Mouse (Mus musculus): ENCODE measurements at regions not wholly inside any gene's neighbourhood (a gene's known extent, or its start where the extent isn't known, plus 50 kb on each side); places are given as distances from the start of the nearest gene placed in this dataset.
A peak's percentile ranks its signal among the peaks of the same experiment; 100 is the strongest.

- H3K9me3 ChIP-seq (ENCODE audit: low read length) = no peaks in the 10 kb centered on the region
- H3K4me3 ChIP-seq (ENCODE audit: low read length) = no peak overlapping the region
- no peak overlapping the region for H3K27ac ChIP-seq (ENCODE audit: low read length)
- no peaks in the 10 kb centered on the region for H3K4me1 ChIP-seq (ENCODE audit: insufficient read depth, low read length)
- no peak overlapping the region for H3K4me2 ChIP-seq (replicated peaks; ENCODE audit: low read depth, low read length)
- H3K36me3 ChIP-seq (ENCODE audit: insufficient read depth, low read length) = no peaks in the 10 kb centered on the region
- H3K27me3 ChIP-seq (ENCODE audit: insufficient read depth, low read length) = no peaks in the 10 kb centered on the region
- WGBS = 87% methylated on average over 1 of the region's 1 CpGs
- H3K9ac ChIP-seq (replicated peaks; ENCODE audit: low read length) = no peak overlapping the region
- ATAC-seq (ENCODE audit: low FRiP score, low TSS enrichment) = no peak
Observed at GRCm38 (mm10) chr4:93486455-93486854, 151.1 kb upstream of the Tusc1 start.

DNA sequence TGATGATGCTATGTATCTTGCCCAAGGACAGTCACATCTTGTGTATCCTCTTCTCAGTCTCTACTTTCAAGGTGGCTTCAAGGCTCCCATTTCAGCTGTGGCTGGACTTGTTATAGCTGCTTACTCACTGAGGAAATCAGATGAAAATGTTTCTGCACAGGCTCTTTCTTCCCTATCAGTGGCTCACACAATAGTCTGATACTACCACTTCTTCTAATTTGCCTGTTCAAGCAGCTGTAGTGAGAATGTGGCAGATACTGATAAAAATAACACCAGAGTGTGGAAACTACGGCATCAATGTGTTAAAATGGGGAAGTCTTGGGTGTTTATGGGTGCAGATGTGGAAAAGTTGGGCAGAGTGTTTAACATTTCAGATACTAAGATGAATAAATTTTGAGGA, 145.9 kb upstream of the Tusc1 start:
- no peaks in the 10 kb centered on the region for H3K27me3 ChIP-seq (ENCODE audit: insufficient read depth, low read length)
- no peaks in the 10 kb centered on the region for H3K4me1 ChIP-seq (ENCODE audit: insufficient read depth, low read length)
- H3K4me2 ChIP-seq (replicated peaks; ENCODE audit: low read depth, low read length) = no peak overlapping the region
- H3K9me3 ChIP-seq (ENCODE audit: low read length) = no peaks in the 10 kb centered on the region
- no peaks in the 10 kb centered on the region for H3K36me3 ChIP-seq (ENCODE audit: insufficient read depth, low read length)
- WGBS = 86% methylated on average over 1 of the region's 1 CpGs
- ATAC-seq (ENCODE audit: low FRiP score, low TSS enrichment) = no peak
- H3K4me3 ChIP-seq (ENCODE audit: low read length) = no peak overlapping the region
- no peak overlapping the region for H3K9ac ChIP-seq (replicated peaks; ENCODE audit: low read length)
- no peak overlapping the region for H3K27ac ChIP-seq (ENCODE audit: low read length)

DNA sequence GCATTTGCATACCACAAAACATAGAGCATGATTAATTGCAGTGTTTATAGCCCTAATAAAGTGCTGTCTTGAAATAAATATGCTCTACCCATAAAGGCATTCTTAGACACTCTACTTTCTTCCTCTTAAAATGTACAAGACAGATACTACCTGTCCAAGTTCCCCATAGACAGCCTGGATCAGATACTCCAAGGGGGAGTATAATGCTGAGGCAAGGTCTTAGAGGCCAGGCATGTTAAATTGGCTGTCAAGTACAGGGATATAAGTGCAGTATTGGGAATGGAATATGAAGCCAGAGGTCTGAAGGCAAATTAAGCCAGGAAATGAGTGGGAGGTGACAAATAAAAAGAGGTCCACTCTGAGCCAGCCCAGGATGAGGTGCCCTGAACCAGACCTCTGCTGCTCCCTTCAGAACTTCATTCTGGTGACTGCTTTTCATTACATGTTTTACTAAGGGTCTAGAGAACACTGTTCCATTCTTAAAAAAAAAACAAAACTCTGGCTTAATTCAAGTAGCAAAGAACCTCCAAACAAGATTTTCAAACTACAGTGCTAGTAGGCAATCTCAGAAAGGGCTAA, 142.0 kb upstream of the Tusc1 start:
- Histone ChIP-seq H3K4me3 (ENCODE audit: low read length) (no peak overlapping the region), H3K27ac (ENCODE audit: low read length) (no peak overlapping the region), H3K4me1 (ENCODE audit: insufficient read depth, low read length) (no peaks in the 10 kb centered on the region), H3K27me3 (ENCODE audit: insufficient read depth, low read length) (no peaks in the 10 kb centered on the region), H3K4me2 (replicated peaks; ENCODE audit: low read depth, low read length) (no peak overlapping the region), H3K9me3 (ENCODE audit: low read length) (no peaks in the 10 kb centered on the region), H3K36me3 (ENCODE audit: insufficient read depth, low read length) (no peaks in the 10 kb centered on the region), H3K9ac (replicated peaks; ENCODE audit: low read length) (no peak overlapping the region)
- ATAC-seq (ENCODE audit: low FRiP score, low TSS enrichment) = peak; percentile 69

DNA sequence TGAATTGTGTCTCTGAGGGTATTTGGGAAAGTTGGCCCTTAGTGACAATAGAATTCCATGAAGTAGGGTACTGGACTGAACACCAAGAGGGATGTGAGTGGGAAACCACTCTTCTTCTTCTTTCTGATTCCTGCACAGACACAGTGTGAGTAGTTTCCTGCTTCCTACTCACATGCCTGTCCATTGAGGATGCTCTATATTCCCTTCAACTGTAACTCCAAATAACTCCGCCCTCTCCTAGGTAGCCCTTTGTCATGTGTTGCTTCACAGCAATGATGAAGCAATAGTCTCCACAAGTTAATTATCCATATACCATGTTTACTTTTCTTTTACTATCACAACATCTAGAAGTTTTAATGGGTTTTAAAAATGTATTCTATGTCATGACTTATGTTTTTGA, 132.7 kb upstream of the Tusc1 start:
- Histone ChIP-seq H3K4me3 (ENCODE audit: low read length) (no peak overlapping the region), H3K36me3 (ENCODE audit: insufficient read depth, low read length) (no peaks in the 10 kb centered on the region), H3K4me2 (replicated peaks; ENCODE audit: low read depth, low read length) (no peak overlapping the region), H3K27me3 (ENCODE audit: insufficient read depth, low read length) (no peaks in the 10 kb centered on the region), H3K4me1 (ENCODE audit: insufficient read depth, low read length) (0 out of 2 replicates have a peak, but pooled peaks cover 2% of the 10 kb centered on the region), H3K9ac (replicated peaks; ENCODE audit: low read length) (no peak overlapping the region), H3K27ac (ENCODE audit: low read length) (no peak overlapping the region), H3K9me3 (ENCODE audit: low read length) (no peaks in the 10 kb centered on the region)
- 91% methylated on average over 1 of the region's 1 CpGs for WGBS
- no peak for ATAC-seq (ENCODE audit: low FRiP score, low TSS enrichment)

GRCm38 (mm10) chr4:93467424-93467823, 132.1 kb upstream of the Tusc1 start:
- no peak for ATAC-seq (ENCODE audit: low FRiP score, low TSS enrichment)
- Histone ChIP-seq H3K9me3 (ENCODE audit: low read length) (no peaks in the 10 kb centered on the region), H3K27ac (ENCODE audit: low read length) (no peak overlapping the region), H3K4me1 (ENCODE audit: insufficient read depth, low read length) (0 out of 2 replicates have a peak, but pooled peaks cover 2% of the 10 kb centered on the region), H3K4me3 (ENCODE audit: low read length) (no peak overlapping the region), H3K4me2 (replicated peaks; ENCODE audit: low read depth, low read length) (no peak overlapping the region), H3K9ac (replicated peaks; ENCODE audit: low read length) (no peak overlapping the region), H3K36me3 (ENCODE audit: insufficient read depth, low read length) (no peaks in the 10 kb centered on the region), H3K27me3 (ENCODE audit: insufficient read depth, low read length) (no peaks in the 10 kb centered on the region)
- WGBS = 50% methylated on average over 1 of the region's 1 CpGs

DNA sequence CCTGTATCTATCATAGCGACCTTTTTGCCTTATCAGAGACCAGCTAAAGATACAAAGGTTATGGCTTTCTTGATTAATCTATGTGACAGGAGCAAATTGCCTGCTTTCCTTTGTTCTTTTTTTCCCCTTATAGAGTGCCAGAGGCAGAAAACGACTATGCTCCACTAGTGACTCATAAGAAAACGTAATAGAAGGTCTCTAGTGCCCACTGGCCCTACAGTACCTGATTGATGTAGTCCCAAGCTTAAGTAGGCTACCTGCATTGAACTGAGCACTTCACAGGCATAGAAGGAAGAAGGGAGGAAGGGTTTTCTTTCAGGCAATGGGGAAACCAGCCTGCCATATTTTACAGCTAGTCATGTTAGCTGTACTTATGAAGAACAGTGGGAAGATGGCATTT, 116.0 kb upstream of the Tusc1 start:
- no peak overlapping the region for H3K27ac ChIP-seq (ENCODE audit: low read length)
- H3K4me3 ChIP-seq (ENCODE audit: low read length) = no peak overlapping the region
- no peak overlapping the region for H3K4me2 ChIP-seq (replicated peaks; ENCODE audit: low read depth, low read length)
- no peak overlapping the region for H3K9ac ChIP-seq (replicated peaks; ENCODE audit: low read length)
- WGBS = 42% methylated on average over 3 of the region's 3 CpGs
- no peaks in the 10 kb centered on the region for H3K27me3 ChIP-seq (ENCODE audit: insufficient read depth, low read length)
- H3K4me1 ChIP-seq (ENCODE audit: insufficient read depth, low read length) = no peaks in the 10 kb centered on the region
- H3K36me3 ChIP-seq (ENCODE audit: insufficient read depth, low read length) = no peaks in the 10 kb centered on the region
- H3K9me3 ChIP-seq (ENCODE audit: low read length) = no peaks in the 10 kb centered on the region
- no peak for ATAC-seq (ENCODE audit: low FRiP score, low TSS enrichment)

GRCm38 (mm10) chr4:93450831-93451230, 115.5 kb upstream of the Tusc1 start:
- no peaks in the 10 kb centered on the region for H3K27me3 ChIP-seq (ENCODE audit: insufficient read depth, low read length)
- no peaks in the 10 kb centered on the region for H3K36me3 ChIP-seq (ENCODE audit: insufficient read depth, low read length)
- 67% methylated on average over 1 of the region's 1 CpGs for WGBS
- H3K9ac ChIP-seq (replicated peaks; ENCODE audit: low read length) = no peak overlapping the region
- H3K4me1 ChIP-seq (ENCODE audit: insufficient read depth, low read length) = no peaks in the 10 kb centered on the region
- ATAC-seq (ENCODE audit: low FRiP score, low TSS enrichment) = no peak
- no peak overlapping the region for H3K4me2 ChIP-seq (replicated peaks; ENCODE audit: low read depth, low read length)
- no peak overlapping the region for H3K4me3 ChIP-seq (ENCODE audit: low read length)
- H3K9me3 ChIP-seq (ENCODE audit: low read length) = no peaks in the 10 kb centered on the region
- no peak overlapping the region for H3K27ac ChIP-seq (ENCODE audit: low read length)

DNA sequence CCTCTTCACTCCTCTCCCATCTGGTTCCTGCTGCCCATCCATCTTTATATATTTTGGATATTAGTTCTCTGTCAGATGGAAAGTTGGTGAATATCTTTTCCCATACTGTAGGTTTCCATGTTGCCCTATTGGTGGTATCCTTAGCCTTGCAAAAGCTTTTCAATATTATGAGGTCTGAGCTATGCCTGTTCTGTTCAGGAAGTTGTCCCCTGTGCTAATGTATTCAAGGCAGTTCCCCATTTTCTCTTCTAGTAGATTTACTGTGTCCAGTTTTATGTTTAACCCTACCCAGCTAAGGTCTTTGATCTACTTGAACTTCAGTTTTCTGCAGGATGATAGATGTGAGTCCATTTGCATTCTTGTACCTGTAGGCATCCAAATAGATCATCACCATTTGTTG, 109.4 kb upstream of the Tusc1 start:
- no peak for ATAC-seq (ENCODE audit: low FRiP score, low TSS enrichment)
- H3K9ac ChIP-seq (replicated peaks; ENCODE audit: low read length) = no peak overlapping the region
- no peaks in the 10 kb centered on the region for H3K27me3 ChIP-seq (ENCODE audit: insufficient read depth, low read length)
- no peak overlapping the region for H3K27ac ChIP-seq (ENCODE audit: low read length)
- H3K4me2 ChIP-seq (replicated peaks; ENCODE audit: low read depth, low read length) = no peak overlapping the region
- H3K4me1 ChIP-seq (ENCODE audit: insufficient read depth, low read length) = no peaks in the 10 kb centered on the region
- no peak overlapping the region for H3K4me3 ChIP-seq (ENCODE audit: low read length)
- H3K9me3 ChIP-seq (ENCODE audit: low read length) = no peaks in the 10 kb centered on the region
- H3K36me3 ChIP-seq (ENCODE audit: insufficient read depth, low read length) = no peaks in the 10 kb centered on the region

DNA sequence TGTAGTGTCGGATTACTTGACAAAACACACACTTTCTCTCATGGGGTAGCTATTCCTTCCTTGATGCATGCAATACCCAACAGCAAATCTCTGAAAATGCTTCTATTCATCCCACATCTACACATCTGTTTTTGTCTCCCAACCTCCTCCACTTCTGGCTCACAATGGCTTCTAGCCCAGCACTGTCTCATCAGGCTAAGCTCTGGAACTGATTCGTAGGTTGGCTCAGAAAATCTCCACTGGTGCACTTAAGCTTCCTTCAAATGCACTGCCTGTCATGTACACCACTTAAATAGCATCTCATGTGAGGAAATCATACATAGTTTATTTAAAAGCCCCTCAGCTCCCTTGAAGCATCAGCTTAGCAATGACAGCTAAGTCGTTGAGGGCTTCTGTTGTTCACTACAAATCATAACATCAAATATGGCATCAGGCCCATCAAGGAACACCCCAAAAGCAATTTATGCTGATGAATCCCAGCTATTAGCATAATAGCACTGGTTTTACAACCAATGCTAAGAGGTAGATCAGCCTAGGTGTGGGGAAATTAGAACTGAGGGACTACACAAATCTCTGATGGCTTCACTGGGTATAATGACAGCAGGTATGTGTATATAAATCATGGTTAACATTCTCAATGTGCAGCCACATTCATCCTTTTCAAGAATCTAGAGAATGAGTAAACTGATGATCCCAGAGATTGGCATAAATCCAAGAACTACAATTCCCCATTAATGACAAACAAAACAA, 103.5 kb upstream of the Tusc1 start:
- Histone ChIP-seq H3K36me3 (ENCODE audit: insufficient read depth, low read length) (no peaks in the 10 kb centered on the region), H3K4me2 (replicated peaks; ENCODE audit: low read depth, low read length) (no peak overlapping the region), H3K9ac (replicated peaks; ENCODE audit: low read length) (no peak overlapping the region), H3K9me3 (ENCODE audit: low read length) (no peaks in the 10 kb centered on the region), H3K27ac (ENCODE audit: low read length) (no peak overlapping the region), H3K27me3 (ENCODE audit: insufficient read depth, low read length) (no peaks in the 10 kb centered on the region), H3K4me3 (ENCODE audit: low read length) (no peak overlapping the region), H3K4me1 (ENCODE audit: insufficient read depth, low read length) (peaks cover 5% of the 10 kb centered on the region; the same call in 1 of the 2 replicates)
- ATAC-seq (ENCODE audit: low FRiP score, low TSS enrichment) = no peak
- 67% methylated on average over 3 of the region's 3 CpGs for WGBS

GRCm38 (mm10) chr4:93437386-93438130, 102.2 kb upstream of the Tusc1 start:
- peak; percentile 82 for ATAC-seq (ENCODE audit: low FRiP score, low TSS enrichment)
- Histone ChIP-seq H3K4me2 (replicated peaks; ENCODE audit: low read depth, low read length) (no peak overlapping the region), H3K9ac (replicated peaks; ENCODE audit: low read length) (no peak overlapping the region), H3K27me3 (ENCODE audit: insufficient read depth, low read length) (no peaks in the 10 kb centered on the region), H3K27ac (ENCODE audit: low read length) (no peak overlapping the region), H3K36me3 (ENCODE audit: insufficient read depth, low read length) (no peaks in the 10 kb centered on the region), H3K9me3 (ENCODE audit: low read length) (no peaks in the 10 kb centered on the region), H3K4me3 (ENCODE audit: low read length) (no peak overlapping the region), H3K4me1 (ENCODE audit: insufficient read depth, low read length) (peaks cover 5% of the 10 kb centered on the region; the same call in 1 of the 2 replicates)
- 20% methylated on average over 3 of the region's 3 CpGs for WGBS
